Mouse (Mus musculus) gastrocnemius, postnatal 14 days (tissue): ENCODE results near the gene Osbpl6. TPM values are rescaled to one million over a fixed set of nuclear protein-coding genes. Genes with fewer than 3 reads are reported as not detected.
A peak's percentile ranks its signal among the peaks of the same experiment; 100 is the strongest.
"Not testable (repeated sequence)": the region's sequence is repeated elsewhere in the genome, so short reads cannot be mapped to it uniquely, and the experiment has no call there.

Experiments used
- DNase-seq: peaks from one replicate; pipeline ENCODE4 v3.0.0; 2021; ENCODE audit warnings: mixed read lengths
- intact Hi-C: fragments of 180-260 bp; cut with DNase I; formaldehyde crosslinking; loops from one replicate; pipeline ENCODE4 v1.15.1; 2025; ENCODE audit warnings: low total_unique reads
- microRNA-seq, 2 experiments: library from miRNA; unstranded; fragments of <30 nt; microRNA quantifications; one replicate each; pipeline ENCODE4 v1.2.0; 2021
- total RNA-seq, 2 experiments: library from RNA; stranded (reverse); gene quantifications; 2 replicates each; pipeline ENCODE4 v1.2.3; 2021

Osbpl6 gene
- total RNA-seq, 2 experiments from 2014 or later: 16.1 to 20.3 TPM

DNA sequence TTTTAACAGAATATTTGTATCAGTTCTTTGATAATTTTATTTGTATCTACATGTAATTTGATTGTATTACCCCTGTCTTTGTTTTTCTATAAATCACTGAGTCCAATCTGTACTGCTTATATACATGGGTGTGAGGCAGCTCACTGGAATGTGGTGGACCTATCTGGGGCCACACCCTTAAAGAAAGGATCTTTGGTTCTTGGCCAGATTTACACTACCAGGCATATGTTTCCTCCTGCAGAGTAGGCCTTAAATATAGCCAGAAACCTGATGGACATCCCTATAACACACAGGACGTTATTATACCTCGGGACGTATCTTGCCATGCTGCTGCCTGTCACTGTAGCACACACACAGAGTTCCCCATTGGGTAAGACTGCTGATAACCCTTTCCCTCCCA, 205.7 kb downstream of the Osbpl6 start:
- intact Hi-C loops: no loop called here
- no peak for DNase-seq

DNA sequence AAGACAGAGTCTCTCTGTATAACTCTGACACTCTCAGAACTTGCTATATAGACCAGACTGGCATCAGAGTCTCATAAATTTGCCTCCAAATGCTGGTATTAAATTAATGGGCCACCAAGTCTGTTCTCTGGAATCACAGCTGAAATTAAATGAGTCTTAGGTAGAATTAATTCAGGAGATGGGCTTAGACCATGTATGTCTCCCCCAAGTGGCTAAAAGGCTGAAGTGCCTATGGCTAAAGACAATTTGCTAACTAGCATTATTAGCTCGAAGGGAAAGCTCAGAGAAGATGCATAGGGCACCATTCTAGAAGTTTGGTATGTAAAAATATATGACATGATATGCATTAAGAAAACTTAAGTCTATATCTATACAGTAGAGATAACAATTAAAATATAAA, 211.8 kb downstream of the Osbpl6 start:
- intact Hi-C loops: loop anchor here (5.0 kb wide), 1 partner anchor 251 kb away; the partner anchor contains the start of gene Rbm45
- peak; percentile 16 for DNase-seq

DNA sequence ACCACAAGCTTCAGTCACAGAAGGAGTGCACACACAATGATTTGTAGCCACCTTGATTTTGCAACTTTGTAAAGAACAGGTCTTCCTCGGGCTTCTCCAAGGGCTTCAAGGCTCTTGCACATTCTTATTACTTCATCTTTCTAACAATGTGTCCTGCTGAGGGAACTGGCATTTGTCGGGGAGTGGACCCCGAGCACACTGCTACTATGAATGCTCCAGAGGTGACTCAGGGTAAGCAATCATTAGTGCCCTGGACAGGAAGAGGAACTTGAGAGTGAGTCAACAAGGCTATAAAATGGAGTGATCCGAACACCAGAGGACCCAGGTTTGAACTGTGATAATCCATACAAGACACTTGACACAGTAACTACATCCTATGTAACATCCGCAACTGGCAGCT, 213.9 kb downstream of the Osbpl6 start:
- DNase-seq: no peak
- intact Hi-C loops: no loop called here

DNA sequence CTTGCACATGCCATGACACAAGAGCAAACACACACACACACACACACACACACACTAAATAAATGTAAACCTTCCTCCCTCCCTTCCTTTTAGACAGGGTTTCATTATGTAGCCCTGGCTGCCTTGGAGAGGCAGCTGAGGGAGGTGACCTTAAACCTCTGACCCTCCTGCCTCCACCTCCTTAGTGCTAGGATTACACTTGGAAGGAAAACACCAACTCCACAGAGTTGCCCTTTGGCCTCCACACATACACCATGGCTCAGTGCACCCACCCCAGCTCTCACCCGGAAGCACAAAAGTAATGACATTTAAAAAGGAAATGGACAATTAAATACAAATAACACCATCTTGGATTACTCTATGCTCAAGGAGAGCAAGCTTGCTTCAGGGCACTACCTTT, 215.4 kb downstream of the Osbpl6 start:
- intact Hi-C loops: no loop called here
- DNase-seq: no peak

DNA sequence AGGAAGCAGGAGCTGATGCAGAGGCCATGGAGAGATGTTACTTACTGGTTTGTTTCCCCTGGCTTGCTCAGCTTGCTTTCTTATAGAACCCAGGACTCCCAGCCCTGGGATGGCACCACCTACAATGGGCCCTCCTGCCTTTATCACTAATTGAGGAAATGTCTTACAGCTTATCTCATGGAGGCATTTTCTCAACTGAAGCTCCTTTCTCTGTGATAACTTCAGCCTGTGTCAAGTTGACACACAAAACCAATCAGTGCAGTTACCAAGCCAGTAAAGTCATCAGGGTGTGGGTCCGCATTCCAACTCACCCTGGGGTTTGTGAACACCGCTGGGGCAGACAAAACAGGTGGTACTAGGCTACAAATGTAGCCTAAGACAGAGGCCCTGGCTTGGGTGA, 216.0 kb downstream of the Osbpl6 start:
- intact Hi-C loops, DNase-seq: not testable (repeated sequence)

DNA sequence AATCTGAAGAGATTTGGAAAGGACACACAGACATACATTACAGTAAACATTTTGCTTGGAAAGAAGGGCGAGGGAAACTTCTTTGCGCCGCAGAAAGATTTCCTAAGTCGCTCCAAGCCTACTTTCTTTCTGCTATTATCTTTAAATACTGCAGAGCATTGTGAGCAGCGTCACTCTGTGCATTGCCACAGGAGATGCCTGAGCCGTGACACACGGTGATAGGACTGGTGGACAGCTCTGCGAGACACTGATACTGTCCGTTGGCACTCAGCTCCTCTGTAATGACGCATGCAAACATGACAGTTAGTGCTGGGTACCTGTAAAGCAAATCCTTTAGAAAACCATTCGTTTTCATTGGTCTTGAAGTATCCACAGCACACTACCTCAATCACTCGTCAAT, 224.0 kb downstream of the Osbpl6 start:
- DNase-seq: no peak
- intact Hi-C loops: no loop called here

DNA sequence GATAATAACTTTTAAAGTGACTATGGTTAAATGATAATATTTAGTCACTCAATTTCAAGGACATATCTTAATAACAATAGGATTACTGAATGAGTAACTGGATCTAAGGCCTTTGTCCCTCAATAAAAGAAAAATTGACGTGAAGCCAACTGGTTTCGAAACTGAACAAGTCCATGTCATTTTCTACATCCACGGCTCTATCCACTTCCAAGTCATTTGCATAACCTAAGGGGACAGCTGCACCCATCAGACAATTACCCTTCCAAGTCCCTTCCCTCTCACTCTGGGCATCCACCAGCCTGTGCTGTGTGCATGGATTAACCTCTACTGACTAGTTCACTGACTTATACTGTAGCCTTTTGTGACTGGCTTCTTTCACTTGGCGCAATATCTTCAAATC, 225.3 kb downstream of the Osbpl6 start:
- DNase-seq: no peak
- intact Hi-C loops: no loop called here

DNA sequence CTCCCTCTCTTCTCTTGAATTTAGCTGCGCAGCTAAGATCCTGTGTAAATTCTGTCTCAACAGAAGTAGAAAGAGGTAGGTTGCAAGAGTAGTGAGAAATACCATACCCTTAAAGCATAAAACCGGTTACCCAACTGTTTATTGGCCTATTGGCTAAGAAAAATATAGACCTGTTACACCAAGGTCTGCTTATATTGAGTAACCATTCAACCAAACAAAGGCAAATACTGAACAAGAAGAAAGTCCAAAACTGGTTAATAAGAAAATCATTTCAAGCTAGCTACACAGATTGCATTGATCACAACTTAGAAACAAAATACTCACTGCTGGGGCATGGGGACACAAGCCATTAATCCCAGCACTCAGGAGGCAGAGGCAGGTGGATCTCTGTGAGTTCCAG, 233.3 kb downstream of the Osbpl6 start:
- intact Hi-C loops: no loop called here
- DNase-seq: no peak

DNA sequence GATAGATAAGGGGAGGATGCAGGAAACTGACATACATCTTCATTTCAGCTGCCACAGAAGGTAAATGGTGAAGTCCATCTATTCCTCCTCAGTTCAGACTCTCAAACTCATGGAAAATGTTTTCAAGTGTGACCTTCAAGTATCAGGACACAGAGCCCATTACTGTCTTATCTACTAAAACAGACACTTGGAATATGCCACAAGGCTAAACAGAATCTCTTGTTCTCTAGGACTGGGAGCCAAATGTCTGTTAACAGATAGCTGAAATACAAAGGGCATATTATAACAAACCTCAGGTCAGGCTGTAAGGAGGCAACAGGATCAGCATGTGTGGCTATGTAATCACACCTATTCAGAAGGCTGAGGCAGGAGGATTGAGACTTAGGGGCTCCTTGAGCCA, 237.5 kb downstream of the Osbpl6 start:
- intact Hi-C loops: no loop called here
- no peak for DNase-seq

DNA sequence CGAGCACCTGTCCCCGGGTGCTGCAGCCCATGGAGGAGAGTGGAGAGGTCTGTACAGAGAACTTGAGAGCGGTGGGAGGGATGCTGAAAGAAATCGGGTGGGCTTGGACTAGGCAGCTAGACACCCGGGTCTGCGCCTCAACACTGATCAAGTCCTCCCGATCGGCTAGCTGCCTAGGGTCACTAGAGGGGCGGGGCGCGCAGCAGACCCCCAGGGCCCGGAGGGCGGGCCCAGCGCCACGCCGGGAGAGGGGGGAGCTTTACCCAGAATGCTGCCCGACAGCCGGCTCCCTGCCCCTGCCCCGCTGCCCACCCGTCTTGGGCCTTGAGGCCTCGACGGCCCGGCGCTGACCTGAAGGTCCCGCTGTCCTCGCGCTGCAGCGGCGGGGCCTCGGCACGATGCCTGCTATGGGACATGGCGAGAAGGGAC, 241.1 kb downstream of the Osbpl6 start:
- intact Hi-C loops: no loop called here
- DNase-seq: no peak

DNA sequence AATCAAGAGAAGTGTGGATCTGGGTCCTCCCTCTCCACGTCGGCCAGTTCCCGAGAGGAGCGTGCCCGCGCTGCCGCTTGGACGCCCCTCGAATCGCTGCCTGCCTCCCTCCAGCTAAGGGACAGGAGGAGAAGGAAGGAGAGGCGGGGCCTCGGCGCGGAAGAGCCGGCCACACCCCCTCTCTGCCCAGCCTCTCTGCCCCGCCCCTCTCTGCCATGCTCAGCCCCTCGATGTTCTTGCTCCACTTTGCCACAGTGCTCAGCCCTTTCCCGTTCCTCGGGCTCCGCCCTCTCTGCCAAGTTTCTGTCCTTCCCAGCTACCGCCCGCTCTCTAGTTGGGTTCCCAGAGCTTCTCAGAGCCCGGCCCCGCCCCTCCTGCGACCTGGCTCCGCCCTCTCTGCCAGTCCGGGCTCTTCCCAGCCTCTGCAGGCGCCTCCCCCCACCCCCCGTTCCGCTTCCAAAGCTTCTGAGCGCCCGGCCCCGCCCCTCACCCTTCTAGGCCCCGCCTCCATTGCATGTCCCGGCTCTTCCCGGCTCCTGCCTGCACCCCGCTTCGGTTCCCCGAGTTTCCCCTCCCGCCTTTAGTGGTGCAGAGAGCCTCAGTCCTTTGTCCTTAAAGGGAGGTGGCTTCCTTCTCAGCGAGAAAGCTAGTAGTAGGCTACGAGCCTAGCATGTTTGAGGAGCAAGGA, 241.7 kb downstream of the Osbpl6 start, which contains the start of the genes Prkra and Pjvk:
Gene Prkra (minus strand): TSS at position 133 of the 688 bp plus-strand sequence.
Gene Pjvk (plus strand): TSS at position 594 of the 688 bp plus-strand sequence.
- intact Hi-C loops: no loop called here

DNA sequence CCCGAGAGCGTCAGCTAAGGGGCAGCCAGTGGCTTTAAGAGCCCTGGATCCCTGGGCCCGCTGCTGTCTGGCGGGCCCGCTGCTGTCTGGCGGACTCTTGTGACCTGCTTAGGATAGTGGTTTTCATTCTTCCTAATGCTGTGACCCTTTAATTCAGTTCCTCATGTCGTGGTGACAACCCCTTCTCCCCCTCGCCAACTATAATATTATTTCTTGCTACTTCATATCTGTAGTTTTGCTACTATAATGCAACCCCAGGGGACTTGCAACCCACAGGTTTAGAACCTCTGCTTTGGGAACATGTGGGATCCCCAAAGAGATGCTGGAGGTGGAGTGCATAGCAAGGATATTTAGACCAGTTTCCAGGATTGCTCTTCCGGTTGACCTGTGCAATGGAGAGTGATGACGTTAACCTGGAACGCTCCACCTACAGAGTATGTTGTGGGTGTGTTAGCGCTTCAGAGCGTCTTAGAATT, 242.4 kb downstream of the Osbpl6 start:
- DNase-seq: peak; percentile 17
- intact Hi-C loops: no loop called here

More for the DNA sequence above, 241.7 kb downstream of the Osbpl6 start, which contains the start of the genes Prkra and Pjvk:
- DNase-seq: peak; percentile 98

Small RNAs within 50 kb of the gene (microRNA-seq; reads per million reads assigned to microRNA genes)
- 0 reads per million in 2 experiments for gene Gm23164

Other genes starting within 250 kb of the Osbpl6 start
- under 1 TPM; 0.07 to 0.14 TPM for gene Pde11a, start 67.7 kb upstream of the Osbpl6 start, total RNA-seq
- not detected for gene Cyct, start 46.1 kb upstream of the Osbpl6 start, total RNA-seq
- 10 to 100 TPM; 14.6 to 15.2 TPM for gene Rbm45, start 36.5 kb upstream of the Osbpl6 start, total RNA-seq
- 1 to 10 TPM; 7.6 to 8.2 TPM for gene Prkra, start 241.5 kb downstream of the Osbpl6 start, total RNA-seq
- gene Pjvk, start 242.0 kb downstream of the Osbpl6 start, total RNA-seq: not detected